Mouse (Mus musculus): Measurements from ENCODE around the gene Tysnd1. TPM values are rescaled to one million over a fixed set of nuclear protein-coding genes. Genes with fewer than 3 reads are reported as not detected.

Tysnd1 gene
- polyA plus RNA-seq, 1 experiment from 2014 or later: 33.4 TPM

Other genes starting within 250 kb of the Tysnd1 start
- 41.5 and 50.8 TPM in 2 replicates for gene Eif4ebp2, start 242.9 kb upstream of the Tysnd1 start, polyA plus RNA-seq (2014; fragmentation: Nextera tagmentation; extraction: Ambion mirVana)
- 14.6 and 15.0 TPM in 2 replicates for gene Lrrc20, start 219.7 kb upstream of the Tysnd1 start, polyA plus RNA-seq (2014; fragmentation: Nextera tagmentation; extraction: Ambion mirVana)
- gene Npffr1, start 100.0 kb upstream of the Tysnd1 start, polyA plus RNA-seq (2014; fragmentation: Nextera tagmentation; extraction: Ambion mirVana): 0.05 and 0.09 TPM in 2 replicates
- 325 and 330 TPM in 2 replicates for gene Ppa1, start 47.0 kb upstream of the Tysnd1 start, polyA plus RNA-seq (2014; fragmentation: Nextera tagmentation; extraction: Ambion mirVana)
- gene Sar1a, start 15.2 kb upstream of the Tysnd1 start, polyA plus RNA-seq (2014; fragmentation: Nextera tagmentation; extraction: Ambion mirVana): 231 and 238 TPM in 2 replicates
- 5.9 and 6.2 TPM in 2 replicates for gene Aifm2, start 19.7 kb downstream of the Tysnd1 start, polyA plus RNA-seq (2014; fragmentation: Nextera tagmentation; extraction: Ambion mirVana)
- gene H2afy2, start 88.6 kb downstream of the Tysnd1 start, polyA plus RNA-seq (2014; fragmentation: Nextera tagmentation; extraction: Ambion mirVana): 260 and 266 TPM in 2 replicates

All from forebrain, embryonic 11.5 days (tissue).